Mouse (Mus musculus) cerebellum, adult 2 months (tissue): Measurements from ENCODE around the gene Nms. TPM values are rescaled to one million over a fixed set of nuclear protein-coding genes. Genes with fewer than 3 reads are reported as not detected.

ENCODE experiments used
- DNase-seq, 2 experiments: peaks; one replicate each; pipeline ENCODE4 v3.0.0; 2021
- H3K27ac ChIP-seq: fragments of 200-500 bp; 2 replicates; pipeline ENCODE4 v1.5.1; 2012; ENCODE audit warnings: low read length, control low read depth, inconsistent platforms; ENCODE audit not compliant: insufficient read depth
- H3K27me3 ChIP-seq: fragments of 200-500 bp; 2 replicates; pipeline ENCODE4 v1.6.1; 2012; ENCODE audit warnings: inconsistent platforms, mild to moderate bottlenecking, low read length, moderate library complexity; ENCODE audit not compliant: control insufficient read depth, insufficient read depth
- H3K4me1 ChIP-seq: fragments of 200-500 bp; 2 replicates; pipeline ENCODE4 v1.6.1; 2011; ENCODE audit warnings: low read length; ENCODE audit not compliant: control insufficient read depth, insufficient read depth
- H3K4me3 ChIP-seq: fragments of 200-500 bp; replicated peaks from 2 replicates; pipeline ENCODE3; 2011; ENCODE audit warnings: mild to moderate bottlenecking, low read depth, low read length, control low read depth; ENCODE audit not compliant: insufficient read depth
- CTCF ChIP-seq: fragments of 200-500 bp; IDR thresholded peaks from 2 replicates; pipeline ENCODE4 v1.5.1; 2011; ENCODE audit warnings: low read depth, mild to moderate bottlenecking, control low read depth, low read length, moderate library complexity, borderline replicate concordance; ENCODE audit not compliant: insufficient read depth
- POLR2A ChIP-seq: fragments of 200-500 bp; IDR thresholded peaks from 2 replicates; pipeline ENCODE4 v1.6.1; 2011; ENCODE audit warnings: low read length, control low read depth, borderline replicate concordance; ENCODE audit not compliant: insufficient read depth
- WGBS: fragments of 180-500 bp; shearing (Covaris S2); methylation state at CpG from one replicate; pipeline ENCODE4 v1.1.7; 2018; 5-methylcytosine and 5-hydroxymethylcytosine counted together
- polyA plus RNA-seq: library from polyadenylated mRNA; depleted of rRNA; stranded (reverse); fragments of >200 nt; gene quantifications from 2 replicates; pipeline ENCODE4 v1.2.3, GENCODE M21; 2012; rRNA removed

Gene Nms
- polyA plus RNA-seq, 1 experiment: not detected

DNA sequence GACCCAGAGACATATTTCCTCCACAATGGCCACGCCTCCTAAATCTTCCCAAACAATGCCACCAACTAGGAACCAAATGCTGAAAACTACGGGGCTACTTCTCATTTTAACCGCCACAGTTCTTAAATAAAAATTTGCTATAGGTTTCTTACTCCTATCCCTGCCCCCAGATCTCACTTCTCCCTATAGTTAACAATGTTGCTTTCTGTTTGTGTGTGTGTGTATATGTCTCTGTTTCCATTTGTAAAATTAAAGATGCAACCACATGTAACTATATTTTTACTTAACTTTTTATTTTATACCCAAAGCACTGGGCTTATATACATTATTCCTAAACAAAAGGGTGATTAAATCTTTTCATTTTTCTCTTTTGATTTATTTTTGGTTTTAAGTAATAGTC, 46.4 kb downstream of the Nms start, which contains the start of gene Pdcl3:
Pdcl3 (plus strand) TSS at position 301 of the 400 bp plus-strand sequence.
- no peak for TF ChIP-seq CTCF
- no peak for TF ChIP-seq POLR2A
- Histone ChIP-seq H3K4me3 (no peak within 1 kb of the TSS), H3K27ac (no peak within 1 kb of the TSS), H3K27me3 (no peaks in the 10 kb centered on the region), H3K4me1 (0 out of 2 replicates have a peak, but pooled peaks cover 3% of the 10 kb centered on the region)
- 89% methylated on average over 3 of the region's 3 CpGs for WGBS
- DNase-seq: no peak

DNA sequence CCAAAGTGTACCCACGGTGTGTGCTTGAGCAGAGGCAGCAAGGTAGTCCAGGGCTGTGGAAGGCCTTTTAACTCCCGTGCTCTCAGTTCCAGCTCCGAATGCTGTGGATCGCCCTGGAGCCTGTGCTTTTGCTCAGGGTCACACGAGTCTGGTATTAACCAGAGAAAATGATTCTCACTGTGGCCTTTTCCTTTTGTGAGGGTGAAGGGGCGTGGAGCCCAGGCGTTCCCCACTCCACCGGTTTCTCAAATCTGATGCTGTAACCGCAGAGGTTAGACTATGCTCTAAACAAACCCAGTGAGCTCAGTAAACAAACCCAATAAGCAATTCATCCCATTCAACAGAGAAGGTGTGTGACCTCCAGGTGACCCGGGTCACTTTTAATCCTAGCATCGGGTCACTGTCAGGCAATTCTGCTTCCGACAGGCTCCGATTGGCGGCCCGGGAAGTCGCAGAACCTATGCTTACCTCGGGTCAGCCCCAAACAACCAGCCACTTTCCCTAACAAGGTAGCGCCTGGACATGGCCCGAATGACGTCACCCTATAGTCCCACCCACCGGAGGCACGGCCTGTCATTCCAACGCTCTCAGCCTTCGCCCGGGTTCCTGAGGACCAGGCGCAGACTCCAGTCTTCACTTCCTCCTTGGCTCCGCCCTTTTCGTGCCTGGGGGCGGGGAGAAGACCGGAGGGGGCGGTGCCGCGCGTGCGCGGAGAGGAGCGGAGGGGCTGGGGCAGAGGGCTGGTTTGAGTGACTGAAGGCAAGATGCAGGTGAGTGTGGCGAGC, 48.3 kb downstream of the Nms start:
- peak overlapping the region; percentile 88 for H3K27ac ChIP-seq
- 5% methylated on average over 38 of the region's 38 CpGs for WGBS
- H3K4me1 ChIP-seq: peaks cover 9% of the 10 kb centered on the region
- TF ChIP-seq CTCF (no peak), POLR2A (peak; percentile 84; the same call in 1 of the 2 replicates)
- peak; percentile 99 for DNase-seq
- peak overlapping the region; percentile 92 for H3K4me3 ChIP-seq
- H3K27me3 ChIP-seq: no peaks in the 10 kb centered on the region

DNA sequence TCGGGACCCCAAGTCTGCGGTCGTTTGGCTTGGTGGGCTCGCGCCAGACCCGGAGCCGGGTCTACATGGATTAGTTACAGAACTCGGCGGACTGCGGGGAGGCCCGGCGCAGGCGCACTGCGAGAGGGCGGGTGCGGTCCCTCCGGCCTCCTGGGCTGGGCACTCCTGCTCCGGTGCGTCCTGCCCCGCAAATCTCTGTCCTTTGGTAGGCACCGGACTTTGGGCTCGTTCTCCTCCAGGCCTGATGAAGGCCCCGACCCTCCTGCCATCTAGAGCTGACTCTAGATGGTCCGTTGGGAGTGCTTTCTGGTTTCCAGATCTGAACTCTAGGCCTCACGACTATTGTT, 48.9 kb downstream of the Nms start:
- Histone ChIP-seq H3K27me3 (no peaks in the 10 kb centered on the region), H3K4me1 (peaks cover 11% of the 10 kb centered on the region), H3K4me3 (peak overlapping the region; percentile 92), H3K27ac (peak overlapping the region; percentile 54)
- TF ChIP-seq CTCF (no peak), POLR2A (no peak)
- no peak for DNase-seq
- under 1% methylated on average over 25 of the region's 25 CpGs for WGBS

DNA sequence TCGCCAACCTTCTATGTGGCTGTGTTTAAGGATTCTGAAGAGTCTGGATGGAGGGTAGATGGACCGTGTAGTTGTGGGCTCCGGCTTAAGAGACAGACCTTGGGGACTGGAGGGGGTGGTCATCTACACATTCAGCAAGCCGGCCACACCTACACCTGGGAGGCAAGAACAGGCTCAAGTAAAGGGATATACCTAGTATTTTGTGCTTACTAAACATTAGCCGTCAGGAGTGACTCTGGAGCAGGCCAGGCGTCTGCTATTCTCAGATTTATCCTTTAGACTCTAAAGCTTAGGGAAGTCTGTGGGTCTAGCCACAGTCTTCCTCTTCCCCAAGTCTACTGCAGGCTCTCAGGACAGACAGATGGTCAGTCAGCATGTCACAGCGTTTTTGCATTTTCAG, 49.4 kb downstream of the Nms start:
- peak in 1 of 2 experiments; percentile 18 for DNase-seq
- H3K27me3 ChIP-seq: no peaks in the 10 kb centered on the region
- TF ChIP-seq CTCF: no peak
- TF ChIP-seq POLR2A: no peak
- H3K27ac ChIP-seq: no peak overlapping the region
- 12% methylated on average over 7 of the region's 7 CpGs for WGBS
- peak overlapping the region; percentile 92 for H3K4me3 ChIP-seq
- peaks cover 11% of the 10 kb centered on the region for H3K4me1 ChIP-seq

DNA sequence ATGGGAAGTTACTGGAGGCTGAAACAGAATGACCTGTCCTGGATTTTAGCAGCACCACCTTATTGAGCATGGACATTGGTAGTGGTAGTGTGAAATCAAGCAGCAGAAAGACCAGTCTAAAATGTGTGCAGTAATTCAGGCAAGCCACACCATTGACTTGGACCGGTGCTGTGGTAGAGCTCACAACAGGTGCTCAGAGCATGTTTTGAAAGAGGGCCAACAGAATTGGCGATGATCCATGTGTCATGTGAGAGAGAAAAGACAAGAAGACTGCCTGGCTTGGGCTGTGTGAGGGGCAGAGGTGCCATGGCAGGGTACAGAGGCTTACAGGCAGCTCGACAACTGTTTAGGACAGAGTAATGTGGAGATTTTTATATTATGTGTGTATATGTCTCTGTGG, 53.4 kb downstream of the Nms start:
- Histone ChIP-seq H3K27ac (no peak overlapping the region), H3K4me3 (no peak overlapping the region), H3K27me3 (no peaks in the 10 kb centered on the region), H3K4me1 (peaks cover 11% of the 10 kb centered on the region)
- TF ChIP-seq POLR2A (no peak), CTCF (no peak)
- peak; percentile 44 to 56 for DNase-seq
- WGBS: 10% methylated on average over 3 of the region's 3 CpGs

Other genes with a start within 250 kb of the Nms start
- gene Lonrf2, start 102.4 kb upstream of the Nms start, polyA plus RNA-seq: 66.4 and 70.0 TPM in 2 replicates
- 41.3 and 43.7 TPM in 2 replicates for gene Chst10, start 41.0 kb upstream of the Nms start, polyA plus RNA-seq
- gene Pdcl3, start 46.5 kb downstream of the Nms start, polyA plus RNA-seq: 59.8 and 65.4 TPM in 2 replicates